Mouse (Mus musculus) bone marrow, adult 2 months (tissue): ENCODE measurements around the gene Ptprg.

Experiments used
- CTCF ChIP-seq: fragments of 200-500 bp; IDR thresholded peaks from 2 replicates; pipeline ENCODE4 v1.5.1; 2011; ENCODE audit warnings: low read length, control low read depth; ENCODE audit not compliant: control insufficient read depth, insufficient read depth
- POLR2A ChIP-seq: fragments of 200-500 bp; IDR thresholded peaks from 2 replicates; pipeline ENCODE4 v1.6.1; 2011; ENCODE audit warnings: low read depth, mild to moderate bottlenecking, control low read depth, low read length, borderline replicate concordance; ENCODE audit not compliant: control insufficient read depth

- TF ChIP-seq POLR2A (no peak), CTCF (no peak)
Measured at GRCm38 (mm10) chr14:11667762-11668161, 114.4 kb downstream of the Ptprg start.
